Mouse (Mus musculus) heart, adult 2 months (tissue): ENCODE measurements at regions not wholly inside any gene's neighbourhood (a gene's known extent, or its start where the extent isn't known, plus 50 kb on each side); places are given as distances from the start of the nearest gene placed in this dataset.
A peak's percentile ranks its signal among the peaks of the same experiment; 100 is the strongest.
"Not testable (repeated sequence)": the region's sequence is repeated elsewhere in the genome, so short reads cannot be mapped to it uniquely, and the experiment has no call there.

Experiments used
- DNase-seq, 2 experiments: peaks; one replicate each; pipeline ENCODE4 v3.0.0; 2021
- H3K27ac ChIP-seq: fragments of 200-600 bp; 2 replicates; pipeline ENCODE4 v1.8.1; 2022
- H3K27me3 ChIP-seq: fragments of 200-500 bp; 2 replicates; pipeline ENCODE4 v1.6.1; 2012; ENCODE audit warnings: mild to moderate bottlenecking, low read length, inconsistent platforms, mixed read lengths; ENCODE audit not compliant: control insufficient read depth, insufficient read depth
- H3K36me3 ChIP-seq: fragments of 200-500 bp; 2 replicates; pipeline ENCODE4 v1.6.1; 2012; ENCODE audit warnings: low read length, inconsistent platforms; ENCODE audit not compliant: control insufficient read depth, insufficient read depth
- H3K4me1 ChIP-seq: fragments of 200-500 bp; 2 replicates; pipeline ENCODE4 v1.6.1; 2011; ENCODE audit warnings: low read length; ENCODE audit not compliant: control insufficient read depth, insufficient read depth
- H3K4me3 ChIP-seq: fragments of 200-600 bp; 2 replicates; pipeline ENCODE4 v1.8.1; 2022
- H3K79me2 ChIP-seq: fragments of 200-500 bp; replicated peaks from 2 replicates; pipeline ENCODE4 v1.6.1; 2012; ENCODE audit warnings: mild to moderate bottlenecking, inconsistent platforms, low read length, moderate library complexity, mixed read lengths; ENCODE audit not compliant: control insufficient read depth, insufficient read depth
- H3K9ac ChIP-seq: fragments of 200-500 bp; 2 replicates; pipeline ENCODE4 v1.6.1; 2012; ENCODE audit warnings: low read depth, mild to moderate bottlenecking, control low read depth, inconsistent platforms, low read length, mixed read lengths
- CTCF ChIP-seq: fragments of 200-600 bp; IDR thresholded peaks from 2 replicates; pipeline ENCODE4 v1.8.1; 2022; ENCODE audit warnings: antibody characterized with exemption, mild to moderate bottlenecking, moderate library complexity
- EP300 ChIP-seq: fragments of 200-500 bp; IDR thresholded peaks from 2 replicates; pipeline ENCODE4 v1.6.1; 2011; ENCODE audit warnings: low read depth, low read length, control low read depth; ENCODE audit not compliant: insufficient read depth
- POLR2A ChIP-seq: fragments of 200-500 bp; IDR thresholded peaks from 2 replicates; pipeline ENCODE4 v1.6.1; 2011; ENCODE audit warnings: mild to moderate bottlenecking, low read depth, low read length, control low read depth; ENCODE audit not compliant: insufficient read depth
- WGBS: fragments of 180-500 bp; shearing (Covaris S2); methylation state at CpG from one replicate; pipeline ENCODE4 v1.1.7; 2018; 5-methylcytosine and 5-hydroxymethylcytosine counted together
- intact Hi-C: fragments of 180-260 bp; cut with DNase I; formaldehyde crosslinking; loops from one replicate; pipeline ENCODE4 v1.15.1; 2025

DNA sequence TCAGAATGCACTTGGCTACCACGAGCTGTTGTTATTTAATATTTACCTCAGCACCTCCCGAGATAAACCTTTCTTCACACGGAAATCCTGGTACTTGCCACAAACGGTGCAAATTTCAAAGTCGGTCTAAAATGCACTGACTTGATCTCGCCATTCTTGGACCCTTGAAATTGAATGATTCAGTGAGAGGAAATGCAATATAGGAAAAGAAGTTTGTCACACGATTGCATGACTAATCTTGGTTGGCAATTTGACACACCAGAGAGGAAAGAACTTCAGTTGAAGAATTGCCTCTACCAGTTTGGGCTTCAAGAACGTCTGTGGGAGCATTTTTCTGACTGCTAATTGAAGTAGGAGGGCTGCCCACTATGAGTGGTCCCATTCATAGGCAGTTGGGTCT lies 93.4 kb upstream of the Cobl start:
- intact Hi-C loops: loop anchor here (5.0 kb wide), 2 partner anchors 186 to 736 kb away; no protein-coding TSS in a partner anchor
- no peaks in the 10 kb centered on the region for H3K79me2 ChIP-seq

DNA sequence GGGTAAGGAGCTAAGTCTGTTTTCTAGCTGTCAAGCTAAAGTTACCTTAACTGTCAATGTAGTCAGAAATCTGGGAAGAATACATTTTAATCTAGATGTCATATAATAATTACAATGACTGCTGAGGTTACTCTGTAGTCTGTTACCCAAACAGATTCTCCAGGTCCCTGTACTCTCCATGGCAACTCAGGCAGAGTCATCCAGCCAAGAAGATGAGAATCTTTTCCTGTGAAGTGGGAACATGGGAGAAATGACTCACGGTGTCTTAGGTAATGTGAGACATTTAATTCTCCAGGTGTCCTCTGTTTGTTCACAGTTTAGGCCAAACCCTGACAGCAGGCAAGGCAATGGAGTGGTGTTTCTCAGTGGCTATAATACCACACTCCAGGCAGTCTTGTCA lies 81.0 kb upstream of the Cobl start:
- H3K27ac ChIP-seq: no peak overlapping the region
- 69% methylated on average over 1 of the region's 1 CpGs for WGBS
- TF ChIP-seq POLR2A (no peak), EP300 (no peak), CTCF (no peak)
- no peaks in the 10 kb centered on the region for H3K27me3 ChIP-seq
- intact Hi-C loops: no loop called here
- no peaks in the 10 kb centered on the region for H3K36me3 ChIP-seq
- H3K9ac ChIP-seq: no peak overlapping the region
- H3K79me2 ChIP-seq: no peaks in the 10 kb centered on the region
- H3K4me1 ChIP-seq: no peaks in the 10 kb centered on the region
- DNase-seq: no peak
- no peak overlapping the region for H3K4me3 ChIP-seq

More for the DNA sequence above, 93.4 kb upstream of the Cobl start:
- H3K4me3 ChIP-seq: no peak overlapping the region
- no peaks in the 10 kb centered on the region for H3K27me3 ChIP-seq
- H3K36me3 ChIP-seq: no peaks in the 10 kb centered on the region
- H3K27ac ChIP-seq: no peak overlapping the region
- 66% methylated on average over 8 of the region's 8 CpGs for WGBS
- no peak for TF ChIP-seq POLR2A
- TF ChIP-seq CTCF: no peak
- no peak for TF ChIP-seq EP300
- H3K9ac ChIP-seq: no peak overlapping the region
- H3K4me1 ChIP-seq: no peaks in the 10 kb centered on the region
- DNase-seq: no peak

GRCm38 (mm10) chr11:12543042-12543441 lies 78.3 kb upstream of the Cobl start:
- 62% methylated on average over 1 of the region's 1 CpGs for WGBS
- intact Hi-C loops: loop anchor here (1.0 kb wide), 1 partner anchor 170 kb away; no protein-coding TSS in a partner anchor
- H3K79me2 ChIP-seq: no peaks in the 10 kb centered on the region
- no peak overlapping the region for H3K9ac ChIP-seq
- no peak for TF ChIP-seq EP300
- peak; percentile 61 for TF ChIP-seq CTCF
- H3K4me3 ChIP-seq: no peak overlapping the region
- no peak overlapping the region for H3K27ac ChIP-seq
- H3K4me1 ChIP-seq: no peaks in the 10 kb centered on the region
- H3K27me3 ChIP-seq: no peaks in the 10 kb centered on the region
- DNase-seq: no peak
- no peaks in the 10 kb centered on the region for H3K36me3 ChIP-seq

DNA sequence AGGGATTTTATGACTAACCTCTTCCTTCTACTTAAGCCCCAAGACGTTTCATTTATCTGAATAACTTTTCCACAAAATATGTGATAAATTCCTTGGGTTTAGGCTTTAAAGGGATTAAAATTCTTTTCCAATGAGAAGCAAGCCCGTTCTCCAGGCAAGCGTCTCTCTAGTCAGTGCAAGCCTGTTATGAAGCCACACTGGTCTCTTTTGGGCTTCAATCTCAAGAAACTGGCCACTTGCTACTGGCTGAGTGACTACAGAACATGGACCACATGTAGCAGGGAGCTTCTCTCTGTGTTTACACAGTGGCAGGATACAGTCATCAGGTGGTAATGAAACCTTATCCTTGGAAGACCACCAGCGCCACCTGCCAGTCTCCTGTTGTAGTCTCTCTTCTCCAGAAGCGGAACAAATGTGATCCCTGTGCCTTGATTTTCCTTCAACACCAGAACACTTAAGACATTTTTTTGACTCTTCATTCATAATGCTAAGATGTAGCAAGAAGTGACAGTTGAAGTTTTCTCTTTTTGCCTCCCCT lies 75.6 kb upstream of the Cobl start:
- WGBS: 59% methylated on average over 5 of the region's 5 CpGs
- H3K4me3 ChIP-seq: no peak overlapping the region
- DNase-seq: no peak
- no peaks in the 10 kb centered on the region for H3K27me3 ChIP-seq
- intact Hi-C loops: no loop called here
- no peak overlapping the region for H3K27ac ChIP-seq
- TF ChIP-seq POLR2A (no peak), CTCF (peak; percentile 22)
- H3K36me3 ChIP-seq: no peaks in the 10 kb centered on the region
- no peaks in the 10 kb centered on the region for H3K4me1 ChIP-seq
- H3K9ac ChIP-seq: no peak overlapping the region
- H3K79me2 ChIP-seq: no peaks in the 10 kb centered on the region

DNA sequence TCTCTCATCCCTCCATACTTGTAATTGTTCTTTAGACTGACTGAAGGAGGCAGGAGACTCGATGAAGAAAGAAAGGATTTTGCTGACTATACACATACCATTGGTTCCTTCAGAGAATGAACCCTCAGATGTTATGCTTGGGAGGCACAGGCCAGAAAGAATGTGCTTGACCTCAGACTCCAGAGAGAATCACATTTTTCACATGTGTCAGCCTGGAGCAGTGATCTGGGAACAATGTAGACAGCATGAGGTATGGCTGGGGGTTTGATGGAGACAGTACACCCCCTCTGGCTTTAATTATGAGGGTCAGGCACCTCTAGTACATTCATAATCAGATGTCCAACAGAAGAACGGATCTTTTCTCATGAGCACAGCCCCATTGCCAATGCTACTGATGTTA lies 70.3 kb upstream of the Cobl start:
- no peak for DNase-seq
- Histone ChIP-seq H3K9ac (no peak overlapping the region), H3K4me3 (no peak overlapping the region), H3K4me1 (no peaks in the 10 kb centered on the region), H3K27ac (no peak overlapping the region), H3K79me2 (no peaks in the 10 kb centered on the region), H3K36me3 (no peaks in the 10 kb centered on the region), H3K27me3 (no peaks in the 10 kb centered on the region)
- 66% methylated on average over 2 of the region's 2 CpGs for WGBS
- intact Hi-C loops: no loop called here
- no peak for TF ChIP-seq CTCF
- no peak for TF ChIP-seq POLR2A
- TF ChIP-seq EP300: no peak

- Histone ChIP-seq H3K9ac (no peak overlapping the region), H3K4me1 (no peaks in the 10 kb centered on the region), H3K4me3 (no peak overlapping the region), H3K36me3 (no peaks in the 10 kb centered on the region), H3K27ac (no peak overlapping the region), H3K79me2 (no peaks in the 10 kb centered on the region), H3K27me3 (no peaks in the 10 kb centered on the region)
- 10% methylated on average over 3 of the region's 3 CpGs for WGBS
- intact Hi-C loops: loop anchor here (2.0 kb wide), 1 partner anchor 159 kb away; no protein-coding TSS in a partner anchor
- TF ChIP-seq POLR2A (no peak), EP300 (no peak), CTCF (peak; percentile 68)
- peak in 1 of 2 experiments; percentile 5 for DNase-seq
These were observed 67.5 kb upstream of the Cobl start for GRCm38 (mm10) chr11:12532288-12532687.

- H3K36me3 ChIP-seq, H3K79me2 ChIP-seq, DNase-seq, H3K27me3 ChIP-seq, H3K9ac ChIP-seq, H3K4me1 ChIP-seq, H3K27ac ChIP-seq, intact Hi-C loops, H3K4me3 ChIP-seq: not testable (repeated sequence)
- 70% methylated on average over 2 of the region's 2 CpGs for WGBS
These were observed 57.3 kb upstream of the Cobl start for GRCm38 (mm10) chr11:12522063-12522462.
